Mouse (Mus musculus): ENCODE data around the gene C4bp. TPM values are rescaled to one million over a fixed set of nuclear protein-coding genes. Genes with fewer than 3 reads are reported as not detected.

C4bp gene
- polyA plus RNA-seq (2014; fragmentation: Nextera tagmentation; extraction: Ambion mirVana) = 0.17 and 0.27 TPM in 2 replicates

- H3K27ac ChIP-seq (ENCODE audit: low read length) = no peak within 1 kb of the TSS
Measured at GRCm38 (mm10) chr1:130661454-130661853, at the start of gene C4bp. TSS of gene C4bp (minus strand) at chr1:130661632.

GRCm38 (mm10) chr1:130710283-130711080 is 49.0 kb upstream of the C4bp start:
- 91% methylated on average over 22 of the region's 22 CpGs for WGBS
- Histone ChIP-seq H3K27ac (ENCODE audit: low read length) (no peak overlapping the region), H3K4me1 (ENCODE audit: control insufficient read depth, insufficient read depth, low read length) (no peaks in the 10 kb centered on the region), H3K4me3 (ENCODE audit: low read depth, low read length) (no peak overlapping the region), H3K27me3 (ENCODE audit: control insufficient read depth, insufficient read depth, low read length) (no peaks in the 10 kb centered on the region), H3K9me3 (ENCODE audit: control insufficient read depth, low read depth, low read length) (no peaks in the 10 kb centered on the region), H3K4me2 (replicated peaks; ENCODE audit: low read depth, low read length) (no peak overlapping the region), H3K9ac (replicated peaks; ENCODE audit: low read depth, low read length) (no peak overlapping the region), H3K36me3 (ENCODE audit: control insufficient read depth, insufficient read depth, low read length) (peaks cover 15% of the 10 kb centered on the region; the same call in 1 of the 2 replicates)
- no peak for ATAC-seq (ENCODE audit: insufficient number of reproducible peaks, insufficient read depth, low FRiP score, low read depth)

More at GRCm38 (mm10) chr1:130661454-130661853, at the start of gene C4bp:
- Histone ChIP-seq H3K36me3 (ENCODE audit: control insufficient read depth, insufficient read depth, low read length) (no peaks in the 10 kb centered on the region), H3K4me1 (ENCODE audit: control insufficient read depth, insufficient read depth, low read length) (no peaks in the 10 kb centered on the region), H3K27me3 (ENCODE audit: control insufficient read depth, insufficient read depth, low read length) (no peaks in the 10 kb centered on the region), H3K4me2 (replicated peaks; ENCODE audit: low read depth, low read length) (no peak within 1 kb of the TSS), H3K9me3 (ENCODE audit: control insufficient read depth, low read depth, low read length) (no peaks in the 10 kb centered on the region), H3K4me3 (ENCODE audit: low read depth, low read length) (no peak within 1 kb of the TSS), H3K9ac (replicated peaks; ENCODE audit: low read depth, low read length) (no peak within 1 kb of the TSS)
- WGBS = 38% methylated on average over 3 of the region's 3 CpGs
- ATAC-seq (ENCODE audit: insufficient number of reproducible peaks, insufficient read depth, low FRiP score, low read depth) = no peak

GRCm38 (mm10) chr1:130703613-130704012 is 42.2 kb upstream of the C4bp start:
- H3K9me3 ChIP-seq (ENCODE audit: control insufficient read depth, low read depth, low read length) = no peaks in the 10 kb centered on the region
- no peak overlapping the region for H3K4me2 ChIP-seq (replicated peaks; ENCODE audit: low read depth, low read length)
- no peak for ATAC-seq (ENCODE audit: insufficient number of reproducible peaks, insufficient read depth, low FRiP score, low read depth)
- 72% methylated on average over 2 of the region's 2 CpGs for WGBS
- peaks cover 44% of the 10 kb centered on the region for H3K36me3 ChIP-seq (ENCODE audit: control insufficient read depth, insufficient read depth, low read length)
- no peak overlapping the region for H3K27ac ChIP-seq (ENCODE audit: low read length)
- no peaks in the 10 kb centered on the region for H3K27me3 ChIP-seq (ENCODE audit: control insufficient read depth, insufficient read depth, low read length)
- no peak overlapping the region for H3K9ac ChIP-seq (replicated peaks; ENCODE audit: low read depth, low read length)
- H3K4me3 ChIP-seq (ENCODE audit: low read depth, low read length) = no peak overlapping the region
- H3K4me1 ChIP-seq (ENCODE audit: control insufficient read depth, insufficient read depth, low read length) = no peaks in the 10 kb centered on the region

- ATAC-seq (ENCODE audit: insufficient number of reproducible peaks, insufficient read depth, low FRiP score, low read depth) = no peak
- WGBS = 95% methylated on average over 11 of the region's 11 CpGs
Measured at GRCm38 (mm10) chr1:130701976-130702375, 40.5 kb upstream of the C4bp start.

GRCm38 (mm10) chr1:130699937-130700633 is 38.7 kb upstream of the C4bp start:
- Histone ChIP-seq H3K9ac (replicated peaks; ENCODE audit: low read depth, low read length) (no peak overlapping the region), H3K4me1 (ENCODE audit: control insufficient read depth, insufficient read depth, low read length) (no peaks in the 10 kb centered on the region), H3K4me3 (ENCODE audit: low read depth, low read length) (no peak overlapping the region), H3K4me2 (replicated peaks; ENCODE audit: low read depth, low read length) (no peak overlapping the region), H3K9me3 (ENCODE audit: control insufficient read depth, low read depth, low read length) (no peaks in the 10 kb centered on the region), H3K36me3 (ENCODE audit: control insufficient read depth, insufficient read depth, low read length) (peaks cover 37% of the 10 kb centered on the region), H3K27me3 (ENCODE audit: control insufficient read depth, insufficient read depth, low read length) (no peaks in the 10 kb centered on the region), H3K27ac (ENCODE audit: low read length) (no peak overlapping the region)
- WGBS = 93% methylated on average over 10 of the region's 10 CpGs
- ATAC-seq (ENCODE audit: insufficient number of reproducible peaks, insufficient read depth, low FRiP score, low read depth) = no peak

More at GRCm38 (mm10) chr1:130701976-130702375, 40.5 kb upstream of the C4bp start:
- Histone ChIP-seq H3K27ac (ENCODE audit: low read length) (no peak overlapping the region), H3K4me3 (ENCODE audit: low read depth, low read length) (no peak overlapping the region), H3K9ac (replicated peaks; ENCODE audit: low read depth, low read length) (no peak overlapping the region), H3K9me3 (ENCODE audit: control insufficient read depth, low read depth, low read length) (no peaks in the 10 kb centered on the region), H3K27me3 (ENCODE audit: control insufficient read depth, insufficient read depth, low read length) (no peaks in the 10 kb centered on the region), H3K4me2 (replicated peaks; ENCODE audit: low read depth, low read length) (no peak overlapping the region), H3K36me3 (ENCODE audit: control insufficient read depth, insufficient read depth, low read length) (peaks cover 47% of the 10 kb centered on the region), H3K4me1 (ENCODE audit: control insufficient read depth, insufficient read depth, low read length) (no peaks in the 10 kb centered on the region)

GRCm38 (mm10) chr1:130698601-130699000 is 37.2 kb upstream of the C4bp start:
- Histone ChIP-seq H3K27me3 (ENCODE audit: control insufficient read depth, insufficient read depth, low read length) (no peaks in the 10 kb centered on the region), H3K9ac (replicated peaks; ENCODE audit: low read depth, low read length) (no peak overlapping the region), H3K9me3 (ENCODE audit: control insufficient read depth, low read depth, low read length) (no peaks in the 10 kb centered on the region), H3K4me2 (replicated peaks; ENCODE audit: low read depth, low read length) (no peak overlapping the region), H3K4me1 (ENCODE audit: control insufficient read depth, insufficient read depth, low read length) (no peaks in the 10 kb centered on the region), H3K36me3 (ENCODE audit: control insufficient read depth, insufficient read depth, low read length) (peaks cover 38% of the 10 kb centered on the region), H3K27ac (ENCODE audit: low read length) (no peak overlapping the region), H3K4me3 (ENCODE audit: low read depth, low read length) (no peak overlapping the region)
- WGBS = 91% methylated on average over 5 of the region's 5 CpGs
- no peak for ATAC-seq (ENCODE audit: insufficient number of reproducible peaks, insufficient read depth, low FRiP score, low read depth)

GRCm38 (mm10) chr1:130683905-130684304 is 22.5 kb upstream of the C4bp start:
- no peak for ATAC-seq (ENCODE audit: insufficient number of reproducible peaks, insufficient read depth, low FRiP score, low read depth)
- H3K4me1 ChIP-seq (ENCODE audit: control insufficient read depth, insufficient read depth, low read length) = no peaks in the 10 kb centered on the region
- H3K4me2 ChIP-seq (replicated peaks; ENCODE audit: low read depth, low read length) = no peak overlapping the region
- H3K36me3 ChIP-seq (ENCODE audit: control insufficient read depth, insufficient read depth, low read length) = no peaks in the 10 kb centered on the region
- H3K4me3 ChIP-seq (ENCODE audit: low read depth, low read length) = no peak overlapping the region
- H3K27ac ChIP-seq (ENCODE audit: low read length) = no peak overlapping the region
- no peak overlapping the region for H3K9ac ChIP-seq (replicated peaks; ENCODE audit: low read depth, low read length)
- no peaks in the 10 kb centered on the region for H3K9me3 ChIP-seq (ENCODE audit: control insufficient read depth, low read depth, low read length)
- no peaks in the 10 kb centered on the region for H3K27me3 ChIP-seq (ENCODE audit: control insufficient read depth, insufficient read depth, low read length)
- 64% methylated on average over 1 of the region's 1 CpGs for WGBS

- H3K27me3 ChIP-seq (ENCODE audit: control insufficient read depth, insufficient read depth, low read length) = no peaks in the 10 kb centered on the region
- WGBS = 77% methylated on average over 6 of the region's 6 CpGs
- H3K9me3 ChIP-seq (ENCODE audit: control insufficient read depth, low read depth, low read length) = no peaks in the 10 kb centered on the region
- no peak for ATAC-seq (ENCODE audit: insufficient number of reproducible peaks, insufficient read depth, low FRiP score, low read depth)
- H3K4me2 ChIP-seq (replicated peaks; ENCODE audit: low read depth, low read length) = no peak overlapping the region
- no peaks in the 10 kb centered on the region for H3K36me3 ChIP-seq (ENCODE audit: control insufficient read depth, insufficient read depth, low read length)
- H3K27ac ChIP-seq (ENCODE audit: low read length) = no peak overlapping the region
- no peaks in the 10 kb centered on the region for H3K4me1 ChIP-seq (ENCODE audit: control insufficient read depth, insufficient read depth, low read length)
- no peak overlapping the region for H3K4me3 ChIP-seq (ENCODE audit: low read depth, low read length)
- H3K9ac ChIP-seq (replicated peaks; ENCODE audit: low read depth, low read length) = no peak overlapping the region
Measured at GRCm38 (mm10) chr1:130681656-130682413, 20.4 kb upstream of the C4bp start.

Measured in stomach, embryonic 14.5 days (tissue).